Mouse (Mus musculus): ENCODE data around the gene Lgi4. TPM values are rescaled to one million over a fixed set of nuclear protein-coding genes. Genes with fewer than 3 reads are reported as not detected.

The Lgi4 gene
- 1 to 10 TPM; 3.0 to 8.1 TPM for total RNA-seq (2021)
- long read RNA-seq, experiment 1, full-length matches to known transcripts = 3 of 4 reads
- long read RNA-seq, experiment 1, partial matches to known transcripts = 0 of 4 reads
- long read RNA-seq, experiment 1, other reads (novel, unspliced or antisense) = 1 of 4 reads
- long read RNA-seq, experiment 2, full-length matches to known transcripts = 3 of 7 reads
- long read RNA-seq, experiment 2, partial matches to known transcripts = 1 of 7 reads
- long read RNA-seq, experiment 2, other reads (novel, unspliced or antisense) = 3 of 7 reads

DNA sequence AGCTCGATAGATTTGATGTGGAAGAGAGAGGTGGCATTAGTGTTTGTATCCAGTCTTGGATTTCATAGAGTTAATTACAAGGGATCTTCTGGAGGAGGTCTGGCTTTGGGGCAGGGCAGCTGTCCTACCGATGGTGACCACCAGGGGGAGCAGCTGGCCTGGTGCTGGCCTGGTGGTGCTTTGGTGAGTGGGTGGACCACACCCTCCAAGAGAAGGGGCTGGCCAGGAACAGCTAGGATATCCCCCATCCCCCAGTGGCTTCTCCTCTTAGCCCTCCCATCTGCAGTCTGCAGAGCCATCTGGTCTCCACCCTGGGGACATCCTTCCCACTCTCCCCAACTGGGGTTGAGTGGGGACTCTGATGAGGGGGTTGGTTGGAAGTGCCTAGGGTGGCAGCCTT, at the start of gene Lgi4:
Gene Lgi4, plus strand, starts transcription at position 235 of the 400 bp plus-strand sequence.
- peak; percentile 85 to 91 for DNase-seq (ENCODE audit: low spot score in 2 of 2)

DNA sequence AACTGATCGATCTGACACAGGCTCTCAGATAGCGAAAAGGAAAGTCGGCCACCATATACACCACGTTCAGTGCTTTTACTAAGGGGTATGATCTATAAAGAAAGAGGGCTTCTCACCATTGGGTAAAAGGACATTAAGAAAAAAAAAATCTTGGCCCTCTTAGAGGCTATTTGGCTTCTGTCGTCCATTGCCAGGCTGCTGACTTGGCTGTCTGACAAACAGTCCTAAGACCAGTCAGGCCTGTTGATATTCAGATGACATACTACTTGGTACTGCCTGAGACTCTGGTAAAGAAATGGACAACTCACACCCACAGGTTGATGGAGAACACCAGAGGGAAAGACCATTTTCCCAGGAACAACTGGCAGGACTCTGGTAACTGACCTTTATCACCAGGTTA, 46.2 kb upstream of the Lgi4 start:
- no peak for DNase-seq (ENCODE audit: low spot score in 2 of 2)

DNA sequence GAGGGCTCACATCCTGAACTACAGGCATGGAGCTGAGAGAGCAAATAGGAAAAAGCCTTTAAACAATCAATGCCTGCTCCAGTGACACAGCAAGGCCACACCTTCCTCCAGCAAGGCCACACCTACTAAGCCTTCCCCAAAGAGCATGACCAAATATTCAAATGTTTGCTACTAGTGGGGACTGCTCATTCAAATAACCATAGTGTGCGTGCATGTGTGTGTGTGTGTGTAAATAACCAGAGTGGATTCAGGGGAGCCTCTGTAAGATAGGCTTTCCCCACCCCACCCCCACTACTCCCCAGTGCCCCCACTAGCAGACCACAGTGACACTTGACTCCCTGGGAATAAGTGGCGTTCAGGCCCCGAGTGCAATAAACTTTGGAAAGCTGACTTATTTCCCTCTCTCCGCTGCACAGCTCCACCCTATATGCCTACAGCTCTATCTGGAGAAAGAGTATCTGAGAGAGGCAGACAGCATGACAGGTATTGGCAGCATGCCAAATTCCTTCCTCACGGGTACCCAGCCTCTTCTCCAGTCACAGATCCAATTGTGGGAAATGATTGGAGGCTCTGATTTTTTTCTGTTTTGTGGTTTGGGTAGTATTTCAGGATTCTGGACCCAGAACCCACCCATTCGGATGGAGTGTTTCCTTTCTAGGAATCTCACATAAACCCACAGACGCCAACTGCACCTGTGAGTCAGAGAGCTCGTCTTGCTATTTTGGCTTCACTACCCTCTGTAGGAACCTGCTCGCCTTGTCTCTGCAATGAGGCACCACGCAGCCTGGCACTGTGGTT, 41.8 kb upstream of the Lgi4 start:
- DNase-seq (ENCODE audit: low spot score in 2 of 2) = no peak

DNA sequence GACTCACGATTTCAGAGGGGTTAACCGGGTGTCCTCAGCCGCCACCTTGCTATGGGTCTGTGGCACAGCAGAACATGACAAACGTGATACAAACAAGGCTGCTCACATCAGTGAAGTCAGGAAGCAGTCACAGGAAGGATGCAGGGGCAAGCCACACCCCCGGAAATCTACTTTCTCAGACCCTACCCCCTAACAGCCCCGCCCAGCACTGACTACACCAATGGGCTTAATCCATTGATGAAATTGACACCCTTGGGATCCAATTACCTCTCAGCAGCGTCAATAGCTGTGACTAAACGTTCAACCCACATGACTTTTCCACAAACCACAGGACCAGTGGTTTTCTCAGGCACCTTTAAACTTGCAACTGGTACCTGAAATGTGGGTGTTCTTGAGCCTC, 30.5 kb upstream of the Lgi4 start:
- no peak for DNase-seq (ENCODE audit: low spot score in 2 of 2)

DNA sequence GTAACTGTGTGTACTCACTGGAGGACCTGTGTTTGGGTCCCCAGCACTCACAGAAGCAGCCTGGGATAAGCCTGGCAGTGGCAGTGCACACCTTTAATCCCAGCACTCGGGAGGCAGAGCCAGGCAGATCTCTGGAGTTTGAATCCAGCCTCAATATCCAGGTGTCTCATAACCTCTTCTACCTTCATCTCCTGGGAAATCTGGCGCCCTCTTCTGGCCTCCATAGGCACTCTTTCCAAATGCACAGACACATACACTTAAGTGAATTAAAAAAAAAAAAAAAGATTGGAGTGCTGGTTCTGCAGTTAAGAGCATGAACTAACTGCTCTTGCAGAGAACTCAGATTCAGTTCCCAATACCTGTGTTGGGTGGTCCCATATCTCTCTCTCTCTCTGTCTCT, 28.4 kb upstream of the Lgi4 start:
- DNase-seq (ENCODE audit: low spot score in 2 of 2) = no peak

DNA sequence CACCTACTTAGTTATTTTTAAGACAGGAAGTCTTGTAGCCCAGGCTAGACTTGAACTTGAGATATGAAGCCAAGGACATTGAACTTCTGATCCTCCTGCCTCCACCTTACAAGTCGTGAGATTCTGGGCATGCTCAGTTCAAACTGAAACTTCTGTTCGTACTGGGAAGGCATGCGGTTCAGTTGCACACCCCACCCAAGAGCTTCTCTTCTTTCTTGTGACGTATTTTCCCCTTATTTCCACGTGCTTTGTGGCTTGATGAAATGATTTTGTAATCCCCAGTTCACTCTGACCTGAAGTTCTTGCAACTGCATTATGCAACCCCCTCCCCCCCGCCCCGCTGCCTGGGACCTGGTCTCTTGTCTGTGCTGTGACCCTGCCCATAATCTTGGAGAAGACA, 27.4 kb upstream of the Lgi4 start:
- DNase-seq (ENCODE audit: low spot score in 2 of 2) = no peak

DNA sequence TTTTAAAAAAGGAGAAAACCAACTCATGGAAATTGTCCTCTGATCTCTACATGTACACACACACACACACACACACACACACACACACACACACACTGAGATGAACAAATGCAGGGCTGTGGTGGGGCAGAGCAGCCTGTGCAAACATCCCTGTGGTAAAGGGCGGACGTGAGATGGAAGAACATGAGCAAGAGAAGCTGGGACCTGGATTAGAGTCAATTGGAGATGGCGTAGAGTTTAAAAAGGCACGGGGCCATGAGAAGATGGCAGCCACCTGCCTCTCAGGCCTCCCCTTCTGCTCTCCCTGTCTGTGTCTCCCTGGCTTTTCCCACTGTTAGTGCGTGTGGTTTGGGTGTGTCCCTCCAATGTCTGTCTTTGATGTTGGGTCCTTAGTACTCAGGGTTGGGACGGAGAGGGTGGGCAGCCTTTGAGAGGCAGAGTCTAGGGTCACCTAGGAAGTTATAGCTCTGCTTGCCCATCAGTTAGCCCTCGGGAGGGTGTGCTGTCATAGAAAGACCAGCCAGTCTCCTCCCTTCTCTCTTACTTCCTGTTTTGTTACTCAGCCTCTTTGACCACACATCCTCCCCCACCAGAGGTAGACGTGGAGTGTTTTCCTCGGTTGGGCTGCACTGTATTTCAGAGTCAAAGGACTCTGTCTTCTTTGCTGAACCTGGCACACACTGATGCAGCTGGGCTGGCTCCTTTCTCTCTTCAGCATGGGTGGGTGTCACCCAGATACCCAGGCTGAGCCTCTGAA, 25.6 kb upstream of the Lgi4 start:
- no peak for DNase-seq (ENCODE audit: low spot score in 2 of 2)

DNA sequence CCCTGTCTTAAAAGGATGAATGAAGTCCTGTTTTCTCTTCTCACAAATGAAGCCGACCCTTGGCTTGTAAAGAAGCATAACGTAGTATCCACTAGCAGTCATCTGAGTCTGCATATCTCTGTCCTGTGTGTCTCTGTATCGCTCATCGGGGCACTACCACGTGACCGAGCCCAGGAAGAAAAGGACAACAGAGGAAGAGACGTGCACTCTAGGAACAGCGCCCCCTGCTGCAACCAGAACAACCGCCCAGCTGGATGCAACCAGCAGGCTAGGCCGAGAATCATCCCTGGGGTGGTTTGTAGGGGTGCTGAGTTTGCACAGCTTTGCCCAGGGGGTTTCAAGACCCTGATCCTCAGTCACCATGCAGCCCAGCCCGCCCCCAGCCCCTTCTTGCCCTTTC, 24.4 kb upstream of the Lgi4 start:
- no peak for DNase-seq (ENCODE audit: low spot score in 2 of 2)

DNA sequence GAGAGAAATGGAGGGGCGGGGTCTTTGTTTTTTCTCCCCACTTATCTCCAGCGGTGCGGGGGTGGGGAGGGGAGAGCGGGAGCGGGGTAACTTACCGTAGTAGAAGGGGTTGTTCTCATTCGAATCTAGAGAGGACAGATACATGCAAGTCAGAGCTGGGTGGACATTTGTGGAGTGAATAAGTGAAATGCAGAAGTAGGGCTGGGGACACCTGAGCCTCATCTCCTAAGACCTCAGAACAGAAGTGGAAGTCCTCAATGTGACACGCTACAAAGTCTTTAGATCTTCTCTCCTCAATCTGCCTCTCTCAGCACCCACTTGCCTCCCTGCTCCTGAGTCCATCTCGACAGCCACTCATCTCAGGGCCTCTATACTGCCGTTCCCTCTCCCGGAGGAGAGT, 23.9 kb upstream of the Lgi4 start:
- DNase-seq (ENCODE audit: low spot score in 2 of 2) = no peak

DNA sequence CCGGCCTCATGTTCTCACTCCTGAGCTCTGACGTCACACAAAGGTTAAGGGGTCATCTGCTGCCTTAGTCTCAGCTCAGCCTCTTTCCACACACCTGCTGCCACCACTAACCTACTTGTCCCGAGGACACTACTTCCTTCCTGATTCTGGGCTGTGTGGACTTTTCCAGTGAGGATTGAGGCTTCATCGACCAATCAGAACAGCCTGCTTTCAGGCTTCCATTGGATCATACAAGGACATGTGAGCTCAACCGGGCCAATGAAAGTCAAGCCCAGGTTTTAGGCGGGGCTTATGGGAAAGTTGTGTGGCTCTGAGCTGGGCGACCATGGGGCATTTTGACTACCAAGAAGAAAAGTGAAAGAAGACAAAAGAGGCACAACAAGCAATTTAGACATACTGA, 22.2 kb upstream of the Lgi4 start:
- DNase-seq (ENCODE audit: low spot score in 2 of 2) = no peak

DNA sequence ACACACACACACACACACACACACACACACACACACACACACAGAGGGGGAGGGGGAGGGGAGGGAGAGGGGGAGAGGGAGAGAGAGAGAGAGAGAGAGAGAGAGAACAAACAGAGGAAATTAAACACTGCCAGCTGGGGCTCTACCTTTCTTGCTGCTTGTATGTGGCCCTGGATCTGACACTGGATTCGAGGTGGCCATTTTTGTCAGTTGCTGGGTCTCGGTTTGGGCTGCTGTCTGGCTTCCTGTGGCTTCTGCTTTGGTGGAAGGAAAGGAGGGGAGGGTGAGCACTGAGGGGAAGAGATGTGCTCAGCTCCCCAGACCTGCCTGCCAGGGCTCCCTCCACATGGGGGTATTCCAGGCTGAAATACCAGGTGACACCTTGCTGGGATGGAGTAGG, 21.5 kb upstream of the Lgi4 start:
- DNase-seq (ENCODE audit: low spot score in 2 of 2) = no peak

DNA sequence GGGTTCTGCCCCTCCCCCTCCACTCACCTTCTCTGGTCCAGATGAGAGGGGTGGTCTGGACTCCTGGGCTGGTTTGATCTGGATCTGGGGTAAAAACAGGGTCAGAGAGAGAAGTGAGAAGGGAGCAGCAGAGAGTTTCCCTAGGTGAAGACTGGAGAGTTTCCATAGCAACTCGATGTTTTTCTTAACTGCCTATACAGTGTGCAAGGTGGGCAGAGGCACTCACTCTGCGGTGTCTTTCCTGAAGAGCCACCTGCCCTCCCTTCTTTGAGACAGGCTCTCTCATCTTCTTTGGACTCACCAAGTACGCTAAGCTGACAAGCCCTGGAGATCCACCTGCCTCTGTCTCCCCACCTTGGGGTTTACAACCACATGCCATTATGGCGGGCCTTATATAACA, 20.1 kb upstream of the Lgi4 start:
- DNase-seq (ENCODE audit: low spot score in 2 of 2) = no peak

DNA sequence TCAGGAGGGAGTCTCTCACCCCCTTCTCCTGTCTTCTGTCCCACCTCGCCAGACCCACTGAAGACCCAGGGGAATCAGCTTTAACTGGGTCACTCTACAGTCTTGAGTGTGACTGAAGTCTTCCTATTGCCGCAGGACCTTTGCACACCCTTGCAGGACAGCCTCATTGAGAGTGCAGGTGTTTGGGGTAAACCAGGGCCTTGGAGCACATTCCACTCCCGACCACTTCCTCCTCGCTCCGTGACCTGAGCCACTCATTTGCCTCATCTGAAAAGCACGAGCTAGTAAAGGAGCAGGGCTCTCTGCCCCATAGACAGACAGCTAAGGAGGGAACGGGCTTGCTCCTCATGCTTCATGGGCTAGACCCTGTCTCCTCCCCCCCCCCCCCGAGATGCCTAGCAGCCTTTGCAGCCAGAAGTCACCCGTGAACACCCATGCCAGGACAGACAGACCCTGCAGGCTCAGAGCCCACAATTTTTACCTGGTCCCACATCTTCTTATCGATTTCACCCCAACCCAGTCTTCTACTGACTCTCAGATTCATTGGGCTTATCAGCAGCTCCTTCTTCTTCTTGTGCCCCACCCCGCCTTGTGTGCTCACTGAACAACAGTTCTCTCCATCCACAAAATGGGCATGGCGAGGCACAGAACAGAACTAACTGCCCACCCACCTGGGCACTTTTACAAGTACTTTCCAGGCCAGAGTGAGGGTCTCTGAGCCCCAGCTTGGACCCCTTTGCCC, 18.7 kb upstream of the Lgi4 start:
- DNase-seq (ENCODE audit: low spot score in 2 of 2) = no peak

DNA sequence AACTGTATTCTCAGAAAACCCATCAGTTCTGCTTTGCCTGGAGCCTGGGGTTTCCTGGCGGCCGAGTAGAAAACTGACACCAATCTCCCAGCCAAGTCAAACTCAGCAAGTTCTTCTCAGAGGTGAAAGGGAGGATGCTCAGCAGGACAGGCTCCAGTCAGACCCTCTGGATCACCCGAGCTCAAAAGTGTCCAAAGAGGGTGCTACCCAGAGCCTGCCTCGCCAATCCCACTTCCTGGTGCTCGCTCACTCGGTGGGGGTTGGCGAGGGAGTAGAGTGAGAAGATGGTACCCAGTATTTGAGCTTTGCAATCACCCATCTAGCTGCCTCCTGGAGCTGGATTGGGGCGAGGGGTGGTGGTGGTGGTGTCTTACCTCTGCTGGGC, 18.1 kb upstream of the Lgi4 start:
- DNase-seq (ENCODE audit: low spot score in 2 of 2) = no peak

DNA sequence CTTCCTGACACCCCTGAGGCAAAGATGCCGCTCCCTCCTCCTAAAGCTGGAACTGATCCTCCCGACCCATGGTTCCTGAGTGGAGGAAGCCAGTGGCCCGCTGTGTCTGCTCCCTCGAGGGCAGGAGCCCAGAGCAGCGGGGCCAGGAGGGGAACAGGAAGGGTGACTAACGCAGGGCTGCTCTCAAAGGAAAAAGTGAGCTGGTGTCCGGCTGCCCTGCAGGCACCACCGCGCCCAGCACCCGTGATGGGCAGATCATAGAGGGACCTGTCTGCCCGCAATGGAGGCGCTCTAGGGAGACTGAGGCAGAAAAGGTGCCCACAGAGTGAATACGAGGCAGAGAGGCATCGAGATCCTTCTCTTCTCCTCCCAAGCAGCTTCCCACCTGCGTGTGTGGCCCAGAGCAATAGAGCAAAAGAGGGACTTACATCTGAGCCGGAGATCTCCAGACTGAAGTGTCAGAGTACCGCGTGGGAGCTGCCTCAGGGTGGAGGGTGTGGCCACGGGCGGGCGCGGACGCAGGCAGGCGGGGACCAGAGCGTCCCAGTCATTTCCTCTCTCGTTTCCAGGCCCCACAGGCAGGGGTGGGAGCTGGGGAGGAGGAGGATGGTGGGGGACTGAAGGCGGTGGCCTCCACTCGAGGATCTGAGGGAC, 17.4 kb upstream of the Lgi4 start:
- DNase-seq (ENCODE audit: low spot score in 2 of 2) = peak; percentile 58 to 73

DNA sequence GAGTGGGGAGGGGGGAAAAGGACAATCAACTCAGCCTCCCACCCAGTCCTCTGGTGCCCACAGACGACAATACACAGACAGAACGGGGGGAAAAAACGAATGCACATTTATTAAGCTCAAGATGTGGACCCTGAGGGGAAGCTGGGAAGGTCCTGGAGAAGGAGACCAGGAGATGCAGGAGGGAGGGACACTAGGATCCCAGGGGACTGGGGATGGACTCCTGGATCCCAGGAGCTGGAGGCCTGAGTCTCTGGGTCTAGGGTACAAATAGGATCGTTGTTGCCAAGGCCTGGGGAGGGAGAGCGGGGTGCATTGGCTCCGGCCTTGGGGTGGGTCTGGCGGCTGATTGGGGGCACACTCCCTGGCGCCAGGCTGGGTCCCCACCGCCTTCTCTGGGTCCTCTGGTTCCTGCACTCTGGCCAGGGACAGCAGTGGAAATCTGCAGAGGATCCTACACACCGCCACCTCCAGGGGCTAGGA, 16.7 kb upstream of the Lgi4 start, which contains the start of gene Fxyd5:
Gene Fxyd5, minus strand, starts transcription at position 51 of the 480 bp plus-strand sequence.
- no peak for DNase-seq (ENCODE audit: low spot score in 2 of 2)

DNA sequence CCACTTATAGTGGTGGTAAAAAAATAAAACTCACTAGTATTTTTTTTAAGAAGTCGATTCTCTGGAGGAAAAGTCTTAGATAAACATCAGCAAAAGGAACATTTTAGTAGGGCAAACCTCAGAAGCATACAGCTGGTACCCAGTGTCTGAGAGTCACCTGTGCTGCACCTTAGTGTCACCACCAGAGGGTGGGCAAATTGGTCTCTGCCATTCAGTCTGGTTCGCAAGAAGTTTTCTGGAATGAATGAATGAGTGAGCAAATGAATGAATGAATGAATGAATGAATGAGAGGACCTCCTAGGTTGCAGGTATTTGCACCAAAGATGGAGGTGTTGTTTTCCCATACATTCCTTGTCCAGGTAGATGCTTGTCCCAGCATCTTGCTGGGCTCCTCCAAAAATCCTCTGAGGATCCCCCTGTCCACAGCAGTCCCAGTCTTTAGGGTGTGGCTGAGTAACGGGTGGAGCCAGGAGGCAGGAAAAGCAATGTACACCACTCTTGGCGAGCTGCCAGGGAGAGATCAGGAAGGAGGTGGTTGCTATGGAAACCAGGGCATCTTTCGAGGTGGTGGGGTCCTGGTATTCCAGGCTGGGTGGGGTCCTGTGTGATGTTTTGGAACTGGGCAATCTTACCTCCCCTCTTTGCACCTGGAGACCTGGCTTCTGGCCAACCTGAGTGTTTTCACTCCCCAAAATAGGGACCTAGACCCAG, 9.9 kb upstream of the Lgi4 start:
- no peak for DNase-seq (ENCODE audit: low spot score in 2 of 2)

DNA sequence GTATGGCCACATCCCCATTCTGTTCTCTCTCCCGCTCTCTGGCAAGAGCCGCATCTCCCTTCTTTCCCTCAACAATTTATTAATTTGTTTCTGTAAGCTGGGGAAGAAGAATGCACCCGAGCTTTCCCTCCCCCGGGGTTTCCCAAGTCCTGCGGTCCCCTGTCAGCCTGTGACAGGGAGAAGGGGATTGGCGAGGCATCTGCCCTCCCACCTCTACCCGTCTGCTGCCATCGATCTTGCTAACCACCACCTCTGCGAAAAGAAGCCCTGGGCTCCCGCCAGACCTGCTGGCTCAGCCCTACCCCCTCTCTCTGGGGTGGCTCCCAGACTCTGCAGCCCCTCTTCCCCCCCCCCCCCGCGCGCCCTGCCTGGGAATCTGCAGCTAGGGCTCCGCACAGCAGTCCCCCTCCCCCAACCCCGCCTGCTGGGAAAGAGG, 9.3 kb upstream of the Lgi4 start:
- DNase-seq (ENCODE audit: low spot score in 2 of 2) = no peak

DNA sequence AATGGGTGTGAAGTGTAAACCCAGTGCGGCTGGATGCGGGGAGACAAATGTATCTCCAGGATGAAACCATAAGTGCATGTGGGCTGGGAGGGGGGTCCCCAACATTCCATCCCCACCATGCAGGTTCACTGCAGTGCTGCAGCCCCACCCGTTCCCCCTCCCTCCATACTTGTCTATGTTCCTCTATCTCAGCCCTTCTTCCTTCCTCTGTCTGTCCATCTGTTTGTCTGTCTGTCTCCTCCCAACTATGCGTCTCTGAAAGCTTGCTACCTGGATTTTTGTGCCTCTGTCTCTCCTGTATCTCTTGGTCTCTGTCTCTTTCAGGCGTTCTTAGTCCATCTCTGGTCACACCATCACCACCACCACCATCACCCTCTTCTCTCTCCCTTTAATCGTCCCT, 8.7 kb upstream of the Lgi4 start:
- no peak for DNase-seq (ENCODE audit: low spot score in 2 of 2)

DNA sequence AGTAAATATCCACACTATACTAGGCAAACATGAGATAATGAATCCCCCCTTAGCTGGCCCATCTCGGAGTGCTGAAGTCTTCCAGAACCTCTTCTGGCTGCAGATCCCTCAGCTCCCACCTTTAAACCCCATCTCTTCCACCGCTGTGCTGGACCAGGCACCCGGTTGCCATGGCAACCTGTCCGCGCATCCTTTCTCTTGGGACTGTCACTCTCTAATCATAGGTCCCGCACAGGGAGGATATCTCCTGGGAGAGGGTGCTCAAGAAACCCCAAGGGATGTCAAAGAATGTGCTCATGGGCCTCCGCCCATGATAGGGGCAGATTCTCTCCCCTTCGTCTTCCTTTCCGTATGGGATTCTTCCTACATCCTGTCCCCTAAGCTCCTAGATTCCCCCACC, 8.2 kb upstream of the Lgi4 start:
- no peak for DNase-seq (ENCODE audit: low spot score in 2 of 2)
